Mouse (Mus musculus): ENCODE measurements at regions not wholly inside any gene's neighbourhood (a gene's known extent, or its start where the extent isn't known, plus 50 kb on each side); places are given as distances from the start of the nearest gene placed in this dataset.

DNA sequence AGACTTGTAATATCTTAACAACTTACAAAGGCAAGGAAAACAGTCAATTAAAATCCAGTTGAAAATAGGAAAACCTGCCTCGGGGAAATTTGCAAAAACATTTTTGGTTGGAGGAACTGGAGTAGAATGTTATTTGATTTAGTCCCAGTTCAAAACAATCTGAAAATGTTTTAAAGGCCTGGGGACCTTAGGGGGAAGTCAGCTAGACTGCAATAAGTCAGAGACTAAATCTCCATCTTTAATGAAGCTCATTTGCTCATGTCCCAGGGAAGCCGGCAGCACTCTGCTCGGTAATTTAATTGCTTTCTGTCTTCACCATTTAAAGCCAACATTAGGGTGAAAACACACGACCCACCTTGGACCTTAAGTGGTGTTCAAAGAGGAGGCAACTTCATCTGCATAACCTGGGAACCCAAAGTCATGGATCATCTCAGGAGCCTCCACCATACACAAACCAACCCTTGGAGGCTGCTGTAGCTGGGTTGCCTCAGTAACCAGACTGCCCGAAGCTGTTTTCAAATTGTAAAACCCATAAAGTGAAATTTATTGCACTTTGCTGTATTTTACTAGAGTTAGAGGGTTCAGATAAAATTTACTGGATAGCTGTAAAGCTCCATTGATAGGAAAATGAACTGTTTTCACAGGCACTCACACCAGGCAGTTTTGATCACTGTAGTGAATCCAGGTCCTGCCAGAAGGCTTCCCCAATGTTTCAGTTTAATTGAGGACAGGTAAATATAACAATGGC, 205.6 kb upstream of the Mpped2 start:
- WGBS (ENCODE audit: insufficient replicate concordance), result 61% methylated on average over 5 of the region's 5 CpGs
- no peak overlapping the region for H3K9ac ChIP-seq (replicated peaks)
- no peak for DNase-seq
- no peaks in the 10 kb centered on the region for H3K4me1 ChIP-seq (ENCODE audit: insufficient read depth)
- no peak overlapping the region for H3K27ac ChIP-seq (ENCODE audit: low read depth)
- no peak overlapping the region for H3K4me2 ChIP-seq (ENCODE audit: low read depth, low read length)
- H3K4me3 ChIP-seq (ENCODE audit: low read depth, low read length), result no peak overlapping the region
- no peaks in the 10 kb centered on the region for H3K36me3 ChIP-seq (replicated peaks; ENCODE audit: insufficient read depth, low read length)
- ATAC-seq, result no peak
- H3K9me3 ChIP-seq (ENCODE audit: low read length), result no peaks in the 10 kb centered on the region
- TF ChIP-seq EP300 (IDR thresholded peaks at IDR 0.05; ENCODE audit: low read depth) (no peak), CTCF (IDR thresholded peaks at IDR 0.05; ENCODE audit: low read depth) (no peak)
- no peaks in the 10 kb centered on the region for H3K27me3 ChIP-seq (ENCODE audit: insufficient read depth, low read length)

DNA sequence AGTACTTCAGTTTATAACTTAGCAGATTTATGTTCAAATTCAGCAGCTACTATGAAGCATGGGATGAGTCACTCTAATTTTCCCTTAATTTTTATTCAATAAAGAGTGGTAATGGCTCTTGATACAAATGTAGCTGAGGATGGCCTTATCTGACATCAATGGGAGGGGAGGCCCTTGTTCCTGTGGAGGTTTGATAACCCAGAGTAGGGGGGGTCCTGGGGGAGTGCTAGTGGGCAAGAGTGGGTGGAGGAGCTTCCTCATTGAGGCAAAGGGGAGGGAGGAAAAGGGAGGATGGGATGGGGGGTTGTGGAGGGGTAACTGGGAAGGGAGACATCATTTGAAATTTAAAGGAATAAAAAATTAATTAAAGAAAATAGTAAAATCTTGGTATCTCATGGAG, 194.3 kb upstream of the Mpped2 start:
- TF ChIP-seq CTCF (IDR thresholded peaks at IDR 0.05; ENCODE audit: low read depth) (no peak), EP300 (IDR thresholded peaks at IDR 0.05; ENCODE audit: low read depth) (no peak)
- no peak overlapping the region for H3K4me2 ChIP-seq (ENCODE audit: low read depth, low read length)
- H3K9ac ChIP-seq (replicated peaks), result no peak overlapping the region
- H3K4me1 ChIP-seq (ENCODE audit: insufficient read depth), result no peaks in the 10 kb centered on the region
- DNase-seq (no peak), ATAC-seq (no peak)
- no peaks in the 10 kb centered on the region for H3K36me3 ChIP-seq (replicated peaks; ENCODE audit: insufficient read depth, low read length)
- H3K4me3 ChIP-seq (ENCODE audit: low read depth, low read length), result no peak overlapping the region
- no peaks in the 10 kb centered on the region for H3K9me3 ChIP-seq (ENCODE audit: low read length)
- H3K27me3 ChIP-seq (ENCODE audit: insufficient read depth, low read length), result no peaks in the 10 kb centered on the region
- H3K27ac ChIP-seq (ENCODE audit: low read depth), result no peak overlapping the region

DNA sequence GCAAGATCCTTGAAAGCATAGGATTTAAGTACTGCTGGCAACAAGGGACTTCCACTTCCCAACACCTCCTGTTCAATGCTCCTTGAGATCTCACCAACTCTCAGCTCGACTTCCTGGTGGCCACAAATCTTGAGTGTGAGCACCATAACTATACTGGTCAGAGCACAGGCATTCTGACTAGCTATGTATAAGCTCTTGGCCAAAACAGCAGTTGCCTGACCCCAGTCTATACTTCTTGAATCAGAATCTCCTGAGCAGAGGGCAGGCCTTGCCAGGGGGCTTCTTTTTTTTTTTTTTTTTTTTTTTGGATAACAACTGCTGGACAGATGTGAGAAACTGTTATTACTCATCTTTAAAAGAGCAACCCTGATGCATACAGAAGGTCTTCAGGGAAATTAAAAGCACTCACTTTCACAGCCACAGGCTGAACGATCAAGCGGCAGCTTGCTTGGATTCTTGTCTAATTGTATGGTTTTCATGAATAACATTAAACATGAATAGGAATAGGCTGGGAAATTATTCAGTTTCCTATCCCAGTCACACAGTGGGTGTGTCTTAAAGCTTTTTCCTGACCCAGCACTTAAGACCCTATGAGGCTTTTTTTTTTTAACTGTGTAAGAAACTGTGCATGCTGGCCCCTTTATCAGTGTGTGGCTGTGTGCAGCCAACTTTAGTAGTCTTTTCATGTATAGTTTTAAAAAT, 193.7 kb upstream of the Mpped2 start:
- TF ChIP-seq EP300 (IDR thresholded peaks at IDR 0.05; ENCODE audit: low read depth), result no peak
- TF ChIP-seq CTCF (IDR thresholded peaks at IDR 0.05; ENCODE audit: low read depth), result no peak
- DNase-seq (no peak), ATAC-seq (no peak)
- no peak overlapping the region for H3K27ac ChIP-seq (ENCODE audit: low read depth)
- H3K36me3 ChIP-seq (replicated peaks; ENCODE audit: insufficient read depth, low read length), result no peaks in the 10 kb centered on the region
- no peaks in the 10 kb centered on the region for H3K4me1 ChIP-seq (ENCODE audit: insufficient read depth)
- H3K9me3 ChIP-seq (ENCODE audit: low read length), result no peaks in the 10 kb centered on the region
- no peak overlapping the region for H3K4me3 ChIP-seq (ENCODE audit: low read depth, low read length)
- no peak overlapping the region for H3K4me2 ChIP-seq (ENCODE audit: low read depth, low read length)
- H3K27me3 ChIP-seq (ENCODE audit: insufficient read depth, low read length), result no peaks in the 10 kb centered on the region
- 70% methylated on average over 3 of the region's 3 CpGs for WGBS (ENCODE audit: insufficient replicate concordance)
- no peak overlapping the region for H3K9ac ChIP-seq (replicated peaks)

DNA sequence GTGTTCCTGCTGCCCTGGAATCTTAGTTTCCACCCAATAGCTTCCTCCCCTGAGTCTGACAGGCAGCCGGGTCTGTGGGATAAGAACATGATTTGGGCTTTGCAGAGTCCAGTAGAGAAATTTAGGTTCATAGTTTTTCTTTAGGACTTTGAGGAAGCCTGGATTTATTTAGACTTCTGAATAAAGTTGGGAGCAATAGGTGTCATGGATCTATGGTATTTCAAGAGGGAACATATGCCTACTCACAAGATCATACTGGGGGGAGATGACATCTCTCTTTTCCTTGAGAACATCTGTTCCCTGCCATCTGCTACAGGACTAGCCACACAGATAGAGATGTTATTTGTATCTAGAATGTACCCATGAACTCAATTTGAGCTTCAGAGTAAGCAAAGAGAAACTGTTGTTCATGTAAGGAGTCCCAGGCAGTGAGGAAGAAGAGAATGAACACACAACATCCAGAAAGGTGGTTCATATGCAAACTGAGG, 188.1 kb upstream of the Mpped2 start:
- Histone ChIP-seq H3K27me3 (ENCODE audit: insufficient read depth, low read length) (no peaks in the 10 kb centered on the region), H3K36me3 (replicated peaks; ENCODE audit: insufficient read depth, low read length) (no peaks in the 10 kb centered on the region), H3K4me1 (ENCODE audit: insufficient read depth) (no peaks in the 10 kb centered on the region), H3K4me3 (ENCODE audit: low read depth, low read length) (no peak overlapping the region), H3K4me2 (ENCODE audit: low read depth, low read length) (no peak overlapping the region), H3K9ac (replicated peaks) (no peak overlapping the region), H3K27ac (ENCODE audit: low read depth) (no peak overlapping the region), H3K9me3 (ENCODE audit: low read length) (no peaks in the 10 kb centered on the region)
- no peak for TF ChIP-seq CTCF (IDR thresholded peaks at IDR 0.05; ENCODE audit: low read depth)
- TF ChIP-seq EP300 (IDR thresholded peaks at IDR 0.05; ENCODE audit: low read depth), result no peak
- 79% methylated on average over 1 of the region's 1 CpGs for WGBS (ENCODE audit: insufficient replicate concordance)
- ATAC-seq (no peak), DNase-seq (no peak)

DNA sequence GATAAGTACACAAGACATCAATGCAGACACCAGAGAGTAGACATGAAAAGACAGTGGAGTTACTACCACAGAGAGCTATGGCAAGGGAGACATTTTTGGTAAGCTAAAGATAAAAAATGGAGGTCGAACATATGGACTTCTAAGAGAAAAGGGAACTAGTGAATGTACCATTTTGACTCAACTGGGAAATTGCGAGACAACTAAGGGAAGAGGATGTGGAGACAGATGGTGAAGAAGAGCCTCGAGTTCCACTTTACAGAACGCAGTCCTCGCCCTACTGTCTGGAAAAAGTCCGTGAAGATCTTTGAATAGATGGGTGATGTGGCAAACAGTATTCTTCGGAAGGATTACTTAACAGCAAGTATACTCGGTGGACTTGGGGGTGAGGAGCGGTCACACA, 181.2 kb upstream of the Mpped2 start:
- H3K27ac ChIP-seq (ENCODE audit: low read depth), result no peak overlapping the region
- H3K4me2 ChIP-seq (ENCODE audit: low read depth, low read length), result no peak overlapping the region
- no peak overlapping the region for H3K9ac ChIP-seq (replicated peaks)
- H3K4me1 ChIP-seq (ENCODE audit: insufficient read depth), result no peaks in the 10 kb centered on the region
- 64% methylated on average over 9 of the region's 9 CpGs for WGBS (ENCODE audit: insufficient replicate concordance)
- DNase-seq, result no peak
- TF ChIP-seq CTCF (IDR thresholded peaks at IDR 0.05; ENCODE audit: low read depth) (no peak), EP300 (IDR thresholded peaks at IDR 0.05; ENCODE audit: low read depth) (no peak)
- no peaks in the 10 kb centered on the region for H3K36me3 ChIP-seq (replicated peaks; ENCODE audit: insufficient read depth, low read length)
- H3K27me3 ChIP-seq (ENCODE audit: insufficient read depth, low read length), result no peaks in the 10 kb centered on the region
- no peak for ATAC-seq
- H3K9me3 ChIP-seq (ENCODE audit: low read length), result no peaks in the 10 kb centered on the region
- no peak overlapping the region for H3K4me3 ChIP-seq (ENCODE audit: low read depth, low read length)

DNA sequence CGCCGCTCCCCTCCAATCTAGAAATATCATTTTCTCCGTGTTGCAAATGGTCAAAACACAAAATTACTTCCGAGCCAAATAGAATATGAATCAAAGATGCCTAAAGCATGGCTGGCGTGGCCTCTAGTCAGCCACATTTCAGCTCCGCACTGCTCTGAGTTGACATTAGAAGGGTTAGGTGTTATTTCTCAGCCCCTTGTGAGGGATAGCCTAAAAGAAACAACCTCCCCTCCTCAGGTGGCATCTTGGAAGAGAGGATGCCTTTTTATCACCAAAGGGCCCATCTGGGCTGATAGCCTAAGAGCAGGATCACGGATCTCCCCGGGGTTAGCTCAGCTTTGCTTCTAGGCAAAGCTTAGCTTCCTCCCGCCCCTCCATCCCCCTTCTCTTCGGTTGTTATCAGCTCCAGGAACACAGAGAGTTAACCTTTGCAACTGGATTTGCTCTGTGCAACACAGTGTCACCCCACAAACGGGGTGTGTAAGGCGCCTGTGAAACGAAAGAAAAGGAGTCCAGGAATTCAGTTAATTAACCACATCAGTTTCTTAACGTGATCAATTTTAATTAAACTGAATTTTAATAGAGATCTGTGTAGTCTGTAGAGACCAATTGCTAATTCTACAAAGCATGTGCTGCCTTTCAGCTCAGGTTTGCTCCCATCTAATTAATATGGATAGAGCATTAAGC, 180.6 kb upstream of the Mpped2 start:
- Histone ChIP-seq H3K9me3 (ENCODE audit: low read length) (no peaks in the 10 kb centered on the region), H3K4me1 (ENCODE audit: insufficient read depth) (no peaks in the 10 kb centered on the region), H3K27me3 (ENCODE audit: insufficient read depth, low read length) (no peaks in the 10 kb centered on the region), H3K4me3 (ENCODE audit: low read depth, low read length) (no peak overlapping the region), H3K36me3 (replicated peaks; ENCODE audit: insufficient read depth, low read length) (no peaks in the 10 kb centered on the region), H3K9ac (replicated peaks) (no peak overlapping the region), H3K27ac (ENCODE audit: low read depth) (no peak overlapping the region), H3K4me2 (ENCODE audit: low read depth, low read length) (no peak overlapping the region)
- no peak for DNase-seq
- ATAC-seq, result no peak
- WGBS (ENCODE audit: insufficient replicate concordance), result 45% methylated on average over 14 of the region's 14 CpGs
- TF ChIP-seq EP300 (IDR thresholded peaks at IDR 0.05; ENCODE audit: low read depth), result no peak
- TF ChIP-seq CTCF (IDR thresholded peaks at IDR 0.05; ENCODE audit: low read depth), result no peak
